Mouse (Mus musculus) forebrain, embryonic 16.5 days (tissue): ENCODE results near the gene Pdcl2. TPM values are rescaled to one million over a fixed set of nuclear protein-coding genes. Genes with fewer than 3 reads are reported as not detected.

Experiments
- ATAC-seq: fragments of 200-750 bp; cut with Nextera tagmentation; 2 replicates; pipeline ENCODE4 v1.8.0; 2017; ENCODE audit warnings: mild to moderate bottlenecking, moderate library complexity
- H3K27ac ChIP-seq: fragments of 300-500 bp; sonication (generic); 2 replicates; pipeline ENCODE4 v1.5.1; 2014; ENCODE audit warnings: low read length, control low read depth
- H3K27me3 ChIP-seq: fragments of 300-500 bp; sonication (generic); replicated peaks from 2 replicates; pipeline ENCODE4 v1.6.1; 2014; ENCODE audit warnings: low read length; ENCODE audit not compliant: control insufficient read depth, insufficient read depth
- H3K36me3 ChIP-seq: fragments of 300-500 bp; sonication (generic); 2 replicates; pipeline ENCODE4 v1.6.1; 2014; ENCODE audit not compliant: control insufficient read depth, insufficient read depth
- H3K4me1 ChIP-seq: fragments of 300-500 bp; sonication (generic); replicated peaks from 2 replicates; pipeline ENCODE4 v1.6.1; 2014; ENCODE audit warnings: low read length; ENCODE audit not compliant: control insufficient read depth, insufficient read depth
- H3K4me2 ChIP-seq: fragments of 300-500 bp; sonication (generic); 2 replicates; pipeline ENCODE4 v1.6.1; 2014; ENCODE audit warnings: mild to moderate bottlenecking, low read length, control low read depth
- H3K4me3 ChIP-seq: fragments of 300-500 bp; sonication (generic); replicated peaks from 2 replicates; pipeline ENCODE4 v1.5.1; 2014; ENCODE audit warnings: mild to moderate bottlenecking, low read length, control low read depth
- H3K9ac ChIP-seq: fragments of 300-500 bp; sonication (generic); replicated peaks from 2 replicates; pipeline ENCODE4 v1.6.1; 2014; ENCODE audit warnings: low read depth, low read length, control low read depth
- H3K9me3 ChIP-seq: fragments of 300-500 bp; sonication (generic); 2 replicates; pipeline ENCODE4 v1.6.1; 2016; ENCODE audit warnings: low read length; ENCODE audit not compliant: control insufficient read depth
- WGBS: fragments of 180-500 bp; shearing (Covaris S2); extraction: QIAGEN DNeasy Blood & Tissue Kit; methylation state at CpG from one replicate; pipeline ENCODE4 v1.1.7; 2014; 5-methylcytosine and 5-hydroxymethylcytosine counted together
- polyA plus RNA-seq: library from polyadenylated mRNA; unstranded; fragments of >200 nt; fragmentation: Nextera tagmentation; extraction: Ambion mirVana; gene quantifications from 2 replicates; pipeline ENCODE4 v1.2.1, GENCODE M21; 2015

Gene Pdcl2
- polyA plus RNA-seq, 1 experiment from 2014 or later: not detected

- ATAC-seq: no peak
- Histone ChIP-seq H3K27ac (no peak overlapping the region), H3K9ac (peak overlapping the region; percentile 15; the same call in 1 of the 2 replicates), H3K4me2 (peak overlapping the region; percentile 80), H3K36me3 (no peaks in the 10 kb centered on the region), H3K4me1 (peaks cover 16% of the 10 kb centered on the region), H3K4me3 (peak overlapping the region; percentile 70), H3K9me3 (no peaks in the 10 kb centered on the region), H3K27me3 (no peaks in the 10 kb centered on the region)
- WGBS: 3% methylated on average over 8 of the region's 8 CpGs
These were observed 25.3 kb downstream of the Pdcl2 start for GRCm38 (mm10) chr5:76305616-76306015.

DNA sequence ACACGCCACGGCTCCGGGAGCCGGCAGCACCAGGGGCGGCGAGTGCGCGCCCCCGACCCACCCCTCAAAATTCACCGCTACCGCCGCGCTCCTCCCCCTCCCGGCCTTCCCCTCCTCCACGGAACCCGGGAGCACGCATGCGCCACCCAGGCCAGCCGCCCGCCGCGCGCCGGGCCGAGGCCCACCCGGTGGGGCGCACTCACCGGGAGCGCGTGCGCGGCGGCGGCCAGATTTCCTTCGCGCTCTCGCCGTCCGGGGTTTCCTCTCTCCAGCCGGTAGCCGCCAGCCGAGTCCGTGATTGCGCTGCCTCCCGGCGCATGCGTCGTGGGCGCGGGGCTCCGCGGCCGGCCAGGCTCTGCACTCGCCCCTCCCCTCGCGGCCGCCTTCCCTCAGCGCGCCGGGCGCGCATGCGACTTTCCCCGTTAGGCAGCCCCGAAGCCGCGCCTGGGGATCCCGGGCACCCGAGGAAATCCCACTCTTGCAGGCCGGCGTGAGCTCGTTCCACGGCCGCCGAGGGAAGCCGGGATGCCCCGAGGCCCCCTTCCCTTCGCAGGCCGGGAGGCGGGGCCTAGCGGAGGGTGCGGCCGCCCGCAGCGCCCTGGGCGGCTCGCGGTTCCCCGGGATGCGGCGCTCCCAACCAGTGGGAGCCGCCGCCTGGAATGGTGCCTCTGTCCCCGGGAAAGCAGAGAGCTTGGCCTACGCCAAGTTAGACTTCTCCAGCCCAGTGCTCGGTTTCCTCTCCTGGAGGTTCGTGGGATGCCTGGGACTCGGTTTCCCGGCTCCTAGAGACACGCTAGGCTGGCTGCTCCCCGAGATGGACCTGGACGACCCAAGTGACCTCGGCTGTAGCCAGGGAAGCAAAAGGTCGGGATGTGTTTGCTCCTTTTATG lies 26.3 kb downstream of the Pdcl2 start, which contains the start of gene Clock:
Clock (minus strand) TSS at position 341 of the 890 bp plus-strand sequence.
- under 1% methylated on average over 81 of the region's 104 CpGs for WGBS
- ATAC-seq: peak; percentile 94

GRCm38 (mm10) chr5:76303745-76304451 lies 27.1 kb downstream of the Pdcl2 start:
- peak overlapping the region; percentile 81 for H3K4me2 ChIP-seq
- H3K27me3 ChIP-seq: no peaks in the 10 kb centered on the region
- H3K4me1 ChIP-seq: peaks cover 16% of the 10 kb centered on the region
- H3K4me3 ChIP-seq: peak overlapping the region; percentile 70
- H3K27ac ChIP-seq: peak overlapping the region; percentile 98
- no peaks in the 10 kb centered on the region for H3K36me3 ChIP-seq
- under 1% methylated on average over 70 of the region's 100 CpGs for WGBS
- H3K9ac ChIP-seq: peak overlapping the region; percentile 96
- H3K9me3 ChIP-seq: no peaks in the 10 kb centered on the region
- peak; percentile 59 for ATAC-seq

More for the DNA sequence above, 26.3 kb downstream of the Pdcl2 start, which contains the start of gene Clock:
- peak within 1 kb of the TSS; percentile 98 for H3K27ac ChIP-seq
- peak within 1 kb of the TSS; percentile 70 for H3K4me3 ChIP-seq
- peak within 1 kb of the TSS; percentile 81 for H3K4me2 ChIP-seq
- no peaks in the 10 kb centered on the region for H3K9me3 ChIP-seq
- H3K4me1 ChIP-seq: peaks cover 16% of the 10 kb centered on the region
- peak within 1 kb of the TSS; percentile 96 for H3K9ac ChIP-seq
- H3K36me3 ChIP-seq: no peaks in the 10 kb centered on the region
- no peaks in the 10 kb centered on the region for H3K27me3 ChIP-seq

DNA sequence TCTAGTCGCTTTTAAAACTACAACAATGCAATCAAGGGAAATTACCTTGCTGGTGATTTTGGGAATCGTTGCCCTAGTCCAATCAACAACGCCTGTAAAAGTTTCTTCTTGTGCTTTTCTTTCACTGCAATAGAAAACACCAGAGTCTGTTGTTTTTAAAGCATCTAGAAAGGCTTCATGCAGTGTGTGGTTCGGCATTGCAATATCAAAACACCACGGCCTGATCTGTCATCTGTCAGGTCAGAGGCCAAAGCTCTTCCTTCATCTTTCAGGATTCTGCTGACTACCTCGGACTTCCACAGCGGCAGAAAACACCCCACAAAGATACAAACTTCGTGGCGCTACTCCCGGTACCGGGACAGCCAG lies 27.6 kb downstream of the Pdcl2 start:
- Histone ChIP-seq H3K4me1 (peaks cover 16% of the 10 kb centered on the region), H3K27ac (peak overlapping the region; percentile 98), H3K27me3 (no peaks in the 10 kb centered on the region), H3K9me3 (no peaks in the 10 kb centered on the region), H3K9ac (peak overlapping the region; percentile 96), H3K4me2 (peak overlapping the region; percentile 81), H3K36me3 (no peaks in the 10 kb centered on the region), H3K4me3 (peak overlapping the region; percentile 70)
- ATAC-seq: no peak
- under 1% methylated on average over 11 of the region's 11 CpGs for WGBS

DNA sequence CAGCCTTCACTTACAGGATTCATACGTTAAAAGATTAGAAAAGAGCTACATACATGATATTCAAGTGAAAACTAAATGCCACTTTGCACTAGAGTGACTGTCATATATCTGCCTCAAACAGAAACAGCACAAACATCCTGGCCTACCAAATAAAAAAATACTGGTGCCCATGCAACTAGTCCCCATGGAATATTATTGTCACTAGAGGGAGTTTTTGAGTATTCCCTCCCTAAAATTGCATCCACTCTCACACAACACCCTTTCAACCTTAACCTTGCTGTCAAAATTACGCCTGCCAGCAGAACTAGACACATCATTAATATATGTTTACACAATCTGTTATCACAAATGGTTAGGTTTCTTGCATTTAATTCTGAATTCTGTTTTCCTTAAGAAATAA lies 28.9 kb downstream of the Pdcl2 start:
- no peak overlapping the region for H3K9ac ChIP-seq
- no peak for ATAC-seq
- no peak overlapping the region for H3K4me2 ChIP-seq
- no peaks in the 10 kb centered on the region for H3K9me3 ChIP-seq
- H3K27me3 ChIP-seq: no peaks in the 10 kb centered on the region
- 70% methylated on average over 2 of the region's 2 CpGs for WGBS
- H3K36me3 ChIP-seq: no peaks in the 10 kb centered on the region
- H3K4me3 ChIP-seq: no peak overlapping the region
- peaks cover 16% of the 10 kb centered on the region for H3K4me1 ChIP-seq
- no peak overlapping the region for H3K27ac ChIP-seq

- 92% methylated on average over 8 of the region's 8 CpGs for WGBS
- no peaks in the 10 kb centered on the region for H3K27me3 ChIP-seq
- H3K4me3 ChIP-seq: no peak overlapping the region
- H3K36me3 ChIP-seq: no peaks in the 10 kb centered on the region
- H3K4me1 ChIP-seq: no peaks in the 10 kb centered on the region
- H3K9ac ChIP-seq: no peak overlapping the region
- no peak overlapping the region for H3K4me2 ChIP-seq
- H3K9me3 ChIP-seq: no peaks in the 10 kb centered on the region
- ATAC-seq: no peak
- no peak overlapping the region for H3K27ac ChIP-seq
These were observed 41.7 kb downstream of the Pdcl2 start for GRCm38 (mm10) chr5:76289234-76289691.

DNA sequence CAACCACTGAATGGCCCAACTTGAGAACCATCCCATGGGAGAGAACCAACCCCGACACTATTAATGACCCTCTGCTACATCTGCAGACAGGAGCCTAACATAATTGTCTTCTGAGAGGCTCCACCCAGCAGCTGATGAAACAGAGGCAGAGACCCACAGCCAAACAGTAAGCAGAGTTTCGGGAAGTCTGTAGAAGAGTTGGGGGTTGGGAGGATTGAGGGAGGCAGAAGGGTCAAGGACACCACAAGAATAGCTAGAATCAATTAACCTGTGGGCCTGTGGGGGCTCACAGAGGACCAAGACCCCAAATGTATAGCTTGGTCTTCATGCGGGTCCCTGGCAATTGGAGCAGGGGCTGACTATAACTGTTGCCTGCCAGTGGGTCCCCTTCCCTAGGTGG lies 42.7 kb downstream of the Pdcl2 start:
- Histone ChIP-seq H3K4me2 (no peak overlapping the region), H3K27ac (no peak overlapping the region), H3K36me3 (no peaks in the 10 kb centered on the region), H3K9ac (no peak overlapping the region), H3K27me3 (no peaks in the 10 kb centered on the region), H3K4me1 (no peaks in the 10 kb centered on the region), H3K4me3 (no peak overlapping the region), H3K9me3 (no peaks in the 10 kb centered on the region)
- WGBS: 94% methylated on average over 3 of the region's 3 CpGs
- no peak for ATAC-seq

DNA sequence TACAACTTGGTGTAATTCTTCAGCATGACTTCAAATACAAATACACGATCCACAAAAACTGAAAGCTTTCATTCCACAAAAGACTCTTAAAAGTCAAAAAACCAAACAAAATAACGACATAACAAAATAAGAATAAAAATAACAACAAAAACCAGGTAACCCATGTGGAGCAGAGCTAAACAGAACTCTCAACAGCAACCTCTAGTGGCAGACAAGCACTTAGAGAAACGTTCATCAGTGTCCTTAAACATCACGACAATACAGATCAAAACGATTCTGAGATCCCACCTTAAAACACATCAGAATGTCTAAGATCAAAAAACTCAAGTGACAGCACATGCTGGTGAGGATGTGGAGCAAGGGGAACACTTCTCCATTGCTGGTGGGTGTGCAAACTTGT lies 43.9 kb downstream of the Pdcl2 start:
- ATAC-seq: no peak
- H3K27me3 ChIP-seq: no peaks in the 10 kb centered on the region
- WGBS: 83% methylated on average over 5 of the region's 5 CpGs
- H3K9me3 ChIP-seq: no peaks in the 10 kb centered on the region
- H3K27ac ChIP-seq: no peak overlapping the region
- H3K4me2 ChIP-seq: no peak overlapping the region
- H3K36me3 ChIP-seq: no peaks in the 10 kb centered on the region
- no peak overlapping the region for H3K4me3 ChIP-seq
- no peak overlapping the region for H3K9ac ChIP-seq
- H3K4me1 ChIP-seq: no peaks in the 10 kb centered on the region

- no peaks in the 10 kb centered on the region for H3K4me1 ChIP-seq
- H3K4me3 ChIP-seq: no peak overlapping the region
- no peak overlapping the region for H3K9ac ChIP-seq
- H3K36me3 ChIP-seq: no peaks in the 10 kb centered on the region
- H3K9me3 ChIP-seq: no peaks in the 10 kb centered on the region
- ATAC-seq: no peak
- 30% methylated on average over 4 of the region's 4 CpGs for WGBS
- H3K4me2 ChIP-seq: no peak overlapping the region
- no peaks in the 10 kb centered on the region for H3K27me3 ChIP-seq
- H3K27ac ChIP-seq: no peak overlapping the region
These were observed 45.3 kb downstream of the Pdcl2 start for GRCm38 (mm10) chr5:76285699-76286098.
